Comparison of ENCODE assay signal across 8 mouse cellular contexts in genomic region chr6:148444796-148445195, GRCm38 (mm10). TPM values are rescaled to one million over a fixed set of nuclear protein-coding genes. Genes with fewer than 3 reads are reported as not detected.
DNase-seq lines count a peak whose midpoint lies in the region; ATAC-seq and TF ChIP-seq lines count a peak whose summit lies in the region.

No protein-coding gene starts in this region.

- no peak for TF ChIP-seq CTCF in liver, adult 2 months (IDR thresholded peaks at IDR 0.05; ENCODE audit: low read depth, low read length)
- no peak for TF ChIP-seq CTCF in midbrain, postnatal 0 days (IDR thresholded peaks at IDR 0.05)

- no peaks in the 10 kb centered on the region for H3K9me3 ChIP-seq in embryonic facial prominence, embryonic 15.5 days (replicated peaks)
- 0 out of 2 replicates have a peak, but pooled peaks cover 4% of the 10 kb centered on the region for H3K9me3 ChIP-seq in intestine, embryonic 14.5 days (ENCODE audit: control insufficient read depth, low read length)
- no peaks in the 10 kb centered on the region for H3K9me3 ChIP-seq in midbrain, postnatal 0 days (ENCODE audit: low read length)

- no peaks in the 10 kb centered on the region for H3K36me3 ChIP-seq in liver, adult 2 months (ENCODE audit: control insufficient read depth, insufficient read depth, low read length)
- H3K36me3 ChIP-seq in embryonic facial prominence, embryonic 15.5 days: no peaks in the 10 kb centered on the region
- H3K36me3 ChIP-seq in intestine, embryonic 14.5 days (ENCODE audit: control insufficient read depth, insufficient read depth, low read length): no peaks in the 10 kb centered on the region
- H3K36me3 ChIP-seq in midbrain, postnatal 0 days (ENCODE audit: insufficient read depth, low read length): no peaks in the 10 kb centered on the region

- no peaks in the 10 kb centered on the region for H3K79me2 ChIP-seq in liver, adult 2 months (ENCODE audit: control insufficient read depth, insufficient read depth, low read length)

- H3K4me1 ChIP-seq in liver, adult 2 months (ENCODE audit: control insufficient read depth, insufficient read depth, low read length): peaks cover 3% of the 10 kb centered on the region; the same call in 1 of the 2 replicates
- H3K4me1 ChIP-seq in embryonic facial prominence, embryonic 15.5 days: peaks cover 22% of the 10 kb centered on the region
- H3K4me1 ChIP-seq in intestine, embryonic 14.5 days (replicated peaks; ENCODE audit: control insufficient read depth, insufficient read depth, low read length): no peaks in the 10 kb centered on the region; the same call in 1 of the 2 replicates
- peaks cover 5% of the 10 kb centered on the region; the same call in 1 of the 2 replicates for H3K4me1 ChIP-seq in midbrain, postnatal 0 days (ENCODE audit: insufficient read depth, low read length)

- ATAC-seq in embryonic facial prominence, embryonic 15.5 days (ENCODE audit: insufficient number of reproducible peaks, low FRiP score, low TSS enrichment, low read depth): peak; percentile 34
- no peak for ATAC-seq in intestine, embryonic 14.5 days (replicated peaks; ENCODE audit: low FRiP score, low TSS enrichment, low read depth)
- ATAC-seq in midbrain, postnatal 0 days (ENCODE audit: low FRiP score): no peak

- peak overlapping the region; percentile 97 for H3K4me2 ChIP-seq in embryonic facial prominence, embryonic 15.5 days (replicated peaks)
- peak overlapping the region; percentile 83 for H3K4me2 ChIP-seq in intestine, embryonic 14.5 days (ENCODE audit: low read length)
- H3K4me2 ChIP-seq in midbrain, postnatal 0 days (ENCODE audit: low read depth, low read length, poor library complexity, severe bottlenecking): peak overlapping the region; percentile 88

- 12% methylated on average over 9 of the region's 9 CpGs for WGBS in liver, adult 2 months
- 4% methylated on average over 9 of the region's 9 CpGs for WGBS in embryonic facial prominence, embryonic 15.5 days
- 8% methylated on average over 9 of the region's 9 CpGs for WGBS in intestine, embryonic 14.5 days
- WGBS in midbrain, postnatal 0 days: 3% methylated on average over 9 of the region's 9 CpGs

- H3K9ac ChIP-seq in liver, adult 2 months (ENCODE audit: low read depth, low read length): no peak overlapping the region
- peak overlapping the region; percentile 50 for H3K9ac ChIP-seq in embryonic facial prominence, embryonic 15.5 days
- H3K9ac ChIP-seq in intestine, embryonic 14.5 days (ENCODE audit: low read length): peak overlapping the region; percentile 60; the same call in 1 of the 2 replicates
- peak overlapping the region; percentile 81 for H3K9ac ChIP-seq in midbrain, postnatal 0 days (replicated peaks; ENCODE audit: low read length, poor library complexity, severe bottlenecking)

- peaks cover 18% of the 10 kb centered on the region for H3K27me3 ChIP-seq in liver, adult 2 months (ENCODE audit: control insufficient read depth, insufficient read depth, low read length)
- H3K27me3 ChIP-seq in embryonic facial prominence, embryonic 15.5 days: peaks cover 26% of the 10 kb centered on the region
- peaks cover 7% of the 10 kb centered on the region; the same call in 1 of the 2 replicates for H3K27me3 ChIP-seq in intestine, embryonic 14.5 days (replicated peaks; ENCODE audit: control insufficient read depth, insufficient read depth, low read length)
- H3K27me3 ChIP-seq in midbrain, postnatal 0 days (ENCODE audit: insufficient read depth, low read length): 0 out of 2 replicates have a peak, but pooled peaks cover 4% of the 10 kb centered on the region

- no peak for DNase-seq in liver, adult 2 months (ENCODE audit: extremely low read depth, low read depth, low spot score)
- no peak for DNase-seq in liver
- no peak for DNase-seq in intestine, embryonic 14.5 days (ENCODE audit: low spot score)
- no peak for DNase-seq in midbrain, postnatal 0 days (ENCODE audit: low spot score)
- no peak for DNase-seq in gastrocnemius, postnatal 10 days
- DNase-seq in Muller cell, postnatal 12 days (ENCODE audit: inconsistent ontology term): no peak
- DNase-seq in B cell, adult 2 months: no peak

- H3K4me3 ChIP-seq in liver, adult 2 months (ENCODE audit: insufficient read depth, low read depth, low read length): peak overlapping the region; percentile 52
- H3K4me3 ChIP-seq in embryonic facial prominence, embryonic 15.5 days (replicated peaks): peak overlapping the region; percentile 60
- peak overlapping the region; percentile 65 for H3K4me3 ChIP-seq in intestine, embryonic 14.5 days (ENCODE audit: low read depth, low read length)
- H3K4me3 ChIP-seq in midbrain, postnatal 0 days (ENCODE audit: low read depth, low read length): peak overlapping the region; percentile 82

- no peak for TF ChIP-seq POLR2A in liver, adult 2 months (IDR thresholded peaks at IDR 0.05; ENCODE audit: extremely low read depth, insufficient read depth, low read length)

- no peak overlapping the region for H3K27ac ChIP-seq in liver, adult 2 months (replicated peaks; ENCODE audit: insufficient read depth, low read depth, low read length)
- H3K27ac ChIP-seq in embryonic facial prominence, embryonic 15.5 days (replicated peaks): no peak overlapping the region
- no peak overlapping the region for H3K27ac ChIP-seq in intestine, embryonic 14.5 days (ENCODE audit: low read depth)
- H3K27ac ChIP-seq in midbrain, postnatal 0 days (ENCODE audit: low read depth, low read length): peak overlapping the region; percentile 63; the same call in 1 of the 2 replicates

RNA-seq across cellular contexts. Expression of gene Tmtc1, which starts 0.6 kb away (rescaled TPM):
- total RNA-seq in liver, adult 2 months (2014; rRNA removed): 0.46 and 0.47 TPM in 2 replicates
- 0.16 and 0.19 TPM in 2 replicates for polyA plus RNA-seq in liver, adult 2 months (2012; rRNA removed)
- polyA plus RNA-seq in embryonic facial prominence, embryonic 15.5 days (2015; fragmentation: Nextera tagmentation; extraction: Ambion mirVana): 1.4 and 1.5 TPM in 2 replicates
- polyA plus RNA-seq in intestine, embryonic 14.5 days (2014; fragmentation: Nextera tagmentation; extraction: Ambion mirVana): 2.3 and 2.8 TPM in 2 replicates
- total RNA-seq in midbrain, postnatal 0 days (2014; rRNA removed): 29.4 and 30.9 TPM in 2 replicates
- polyA plus RNA-seq in midbrain, postnatal 0 days (2015; fragmentation: Nextera tagmentation; extraction: Ambion mirVana): 1.6 and 2.0 TPM in 2 replicates
- 10 to 100 TPM; 57.5 to 58.7 TPM for total RNA-seq in gastrocnemius, postnatal 10 days (2021)
